Mouse (Mus musculus): ENCODE measurements around the gene Lyst. TPM values are rescaled to one million over a fixed set of nuclear protein-coding genes. Genes with fewer than 3 reads are reported as not detected.
A peak's percentile ranks its signal among the peaks of the same experiment; 100 is the strongest.
"Not testable (repeated sequence)": the region's sequence is repeated elsewhere in the genome, so short reads cannot be mapped to it uniquely, and the experiment has no call there.

Gene Lyst
- polyA plus RNA-seq, 1 experiment from 2014 or later = 4.7 TPM

DNA sequence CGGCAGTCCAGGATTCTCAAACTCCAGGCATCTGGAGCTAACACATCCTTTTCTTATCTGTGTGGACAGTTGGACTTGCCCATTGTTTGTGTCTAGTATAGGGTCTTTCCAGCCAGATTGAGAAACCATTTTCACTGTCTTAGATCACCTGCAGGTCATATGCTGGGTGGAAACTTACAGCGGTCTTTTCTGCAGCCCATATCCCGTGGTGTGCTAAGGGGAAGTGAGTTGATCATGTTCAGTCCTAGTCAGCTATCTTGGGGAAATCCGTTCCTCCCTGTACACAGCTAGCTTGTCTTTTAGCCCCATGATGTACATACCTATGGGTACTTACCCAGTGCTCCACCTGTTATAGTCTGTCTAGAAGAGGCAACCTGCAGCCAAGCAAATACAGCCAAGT is 197.9 kb downstream of the Lyst start:
- no peak overlapping the region for H3K9ac ChIP-seq (replicated peaks)
- H3K36me3 ChIP-seq = no peaks in the 10 kb centered on the region
- no peak overlapping the region for H3K4me2 ChIP-seq (replicated peaks)
- H3K4me3 ChIP-seq = no peak overlapping the region
- H3K27me3 ChIP-seq = peaks cover 37% of the 10 kb centered on the region
- H3K4me1 ChIP-seq = peaks cover 17% of the 10 kb centered on the region
- no peaks in the 10 kb centered on the region for H3K9me3 ChIP-seq
- ATAC-seq (ENCODE audit: low FRiP score, low read depth) = no peak
- WGBS = 91% methylated on average over 4 of the region's 4 CpGs
- H3K27ac ChIP-seq (replicated peaks) = no peak overlapping the region

GRCm38 (mm10) chr13:13791981-13792380 is 201.8 kb downstream of the Lyst start:
- WGBS = 94% methylated on average over 3 of the region's 3 CpGs
- no peak overlapping the region for H3K4me3 ChIP-seq
- no peaks in the 10 kb centered on the region for H3K36me3 ChIP-seq
- no peak overlapping the region for H3K9ac ChIP-seq (replicated peaks)
- H3K27me3 ChIP-seq = peaks cover 2% of the 10 kb centered on the region
- H3K4me1 ChIP-seq = no peaks in the 10 kb centered on the region
- no peaks in the 10 kb centered on the region for H3K9me3 ChIP-seq
- no peak overlapping the region for H3K27ac ChIP-seq (replicated peaks)
- no peak overlapping the region for H3K4me2 ChIP-seq (replicated peaks)
- no peak for ATAC-seq (ENCODE audit: low FRiP score, low read depth)

GRCm38 (mm10) chr13:13795166-13795832 is 205.1 kb downstream of the Lyst start:
- no peak for ATAC-seq (ENCODE audit: low FRiP score, low read depth)
- no peak overlapping the region for H3K27ac ChIP-seq (replicated peaks)
- H3K9ac ChIP-seq (replicated peaks) = no peak overlapping the region
- no peaks in the 10 kb centered on the region for H3K27me3 ChIP-seq
- H3K9me3 ChIP-seq = no peaks in the 10 kb centered on the region
- H3K4me2 ChIP-seq (replicated peaks) = no peak overlapping the region
- WGBS = 31% methylated on average over 5 of the region's 5 CpGs
- H3K4me1 ChIP-seq = no peaks in the 10 kb centered on the region
- H3K4me3 ChIP-seq = no peak overlapping the region
- H3K36me3 ChIP-seq = no peaks in the 10 kb centered on the region

DNA sequence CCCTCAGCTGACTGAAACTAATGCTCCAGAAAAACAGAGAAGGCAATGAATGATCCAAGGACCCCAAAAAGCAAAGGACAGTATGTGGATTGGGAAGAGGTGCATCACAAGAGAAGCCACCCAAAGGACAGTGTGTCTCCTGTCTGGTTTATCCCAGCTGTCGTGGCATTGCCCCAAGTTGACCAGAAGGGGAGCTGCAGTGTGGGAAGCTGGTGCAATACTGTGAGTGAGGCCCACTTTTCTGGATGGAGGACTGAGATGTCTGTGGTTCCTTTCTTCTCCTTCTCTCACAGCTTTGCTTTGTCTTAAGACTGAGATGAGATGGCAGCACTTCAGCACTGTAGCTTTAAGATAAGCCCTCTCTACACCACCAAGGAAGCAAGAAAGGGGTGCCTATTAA is 205.9 kb downstream of the Lyst start:
- Histone ChIP-seq H3K9ac (replicated peaks) (no peak overlapping the region), H3K36me3 (no peaks in the 10 kb centered on the region), H3K4me3 (no peak overlapping the region), H3K4me1 (no peaks in the 10 kb centered on the region), H3K4me2 (replicated peaks) (no peak overlapping the region), H3K27me3 (no peaks in the 10 kb centered on the region), H3K9me3 (no peaks in the 10 kb centered on the region), H3K27ac (replicated peaks) (no peak overlapping the region)
- 74% methylated on average over 1 of the region's 1 CpGs for WGBS
- ATAC-seq (ENCODE audit: low FRiP score, low read depth) = no peak

- H3K4me1 ChIP-seq; H3K9ac ChIP-seq (replicated peaks); H3K4me3 ChIP-seq; H3K27ac ChIP-seq (replicated peaks); H3K36me3 ChIP-seq; H3K9me3 ChIP-seq; H3K27me3 ChIP-seq; ATAC-seq (ENCODE audit: low FRiP score, low read depth); H3K4me2 ChIP-seq (replicated peaks): not testable (repeated sequence)
- WGBS = 94% methylated on average over 12 of the region's 12 CpGs
These were observed 207.6 kb downstream of the Lyst start for GRCm38 (mm10) chr13:13797816-13798215.

DNA sequence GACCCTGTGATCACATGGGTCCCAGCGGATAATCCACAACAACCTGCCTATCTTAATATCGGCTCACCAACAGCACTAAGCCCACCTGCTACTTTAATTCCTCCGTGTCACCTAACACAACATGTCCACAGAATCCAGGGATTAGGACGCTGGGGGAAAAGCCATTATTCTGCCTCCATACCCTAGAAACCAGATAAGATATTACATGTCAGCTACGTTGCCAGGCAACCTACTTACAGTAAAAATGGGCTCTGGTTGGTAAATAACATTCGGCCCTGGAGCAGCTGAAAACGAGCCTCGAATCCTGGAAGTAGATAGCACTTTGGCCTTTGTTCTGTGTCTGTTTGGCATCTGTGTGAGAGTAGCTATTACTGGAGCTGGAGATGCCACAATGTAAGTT is 208.6 kb downstream of the Lyst start:
- no peaks in the 10 kb centered on the region for H3K9me3 ChIP-seq
- no peak for ATAC-seq (ENCODE audit: low FRiP score, low read depth)

GRCm38 (mm10) chr13:13808337-13809132 is 218.3 kb downstream of the Lyst start:
- peak; percentile 36; the same call in 1 of the 2 replicates for ATAC-seq (ENCODE audit: low FRiP score, low read depth)
- no peaks in the 10 kb centered on the region for H3K36me3 ChIP-seq
- no peak overlapping the region for H3K4me2 ChIP-seq (replicated peaks)
- 39% methylated on average over 11 of the region's 11 CpGs for WGBS
- no peaks in the 10 kb centered on the region for H3K27me3 ChIP-seq
- H3K4me3 ChIP-seq = no peak overlapping the region
- H3K9me3 ChIP-seq = no peaks in the 10 kb centered on the region
- no peak overlapping the region for H3K27ac ChIP-seq (replicated peaks)
- H3K4me1 ChIP-seq = no peaks in the 10 kb centered on the region
- H3K9ac ChIP-seq (replicated peaks) = no peak overlapping the region

More for the DNA sequence above, 208.6 kb downstream of the Lyst start:
- no peaks in the 10 kb centered on the region for H3K27me3 ChIP-seq
- no peaks in the 10 kb centered on the region for H3K36me3 ChIP-seq
- 77% methylated on average over 8 of the region's 8 CpGs for WGBS
- H3K4me3 ChIP-seq = no peak overlapping the region
- no peak overlapping the region for H3K4me2 ChIP-seq (replicated peaks)
- H3K4me1 ChIP-seq = no peaks in the 10 kb centered on the region
- H3K27ac ChIP-seq (replicated peaks) = no peak overlapping the region
- H3K9ac ChIP-seq (replicated peaks) = no peak overlapping the region

- no peaks in the 10 kb centered on the region for H3K4me1 ChIP-seq
- H3K4me3 ChIP-seq = no peak overlapping the region
- H3K27ac ChIP-seq (replicated peaks) = no peak overlapping the region
- ATAC-seq (ENCODE audit: low FRiP score, low read depth) = no peak
- no peak overlapping the region for H3K4me2 ChIP-seq (replicated peaks)
- H3K9ac ChIP-seq (replicated peaks) = no peak overlapping the region
- no peaks in the 10 kb centered on the region for H3K9me3 ChIP-seq
- 86% methylated on average over 7 of the region's 7 CpGs for WGBS
- no peaks in the 10 kb centered on the region for H3K36me3 ChIP-seq
- H3K27me3 ChIP-seq = no peaks in the 10 kb centered on the region
These were observed 220.7 kb downstream of the Lyst start for GRCm38 (mm10) chr13:13810885-13811284.

DNA sequence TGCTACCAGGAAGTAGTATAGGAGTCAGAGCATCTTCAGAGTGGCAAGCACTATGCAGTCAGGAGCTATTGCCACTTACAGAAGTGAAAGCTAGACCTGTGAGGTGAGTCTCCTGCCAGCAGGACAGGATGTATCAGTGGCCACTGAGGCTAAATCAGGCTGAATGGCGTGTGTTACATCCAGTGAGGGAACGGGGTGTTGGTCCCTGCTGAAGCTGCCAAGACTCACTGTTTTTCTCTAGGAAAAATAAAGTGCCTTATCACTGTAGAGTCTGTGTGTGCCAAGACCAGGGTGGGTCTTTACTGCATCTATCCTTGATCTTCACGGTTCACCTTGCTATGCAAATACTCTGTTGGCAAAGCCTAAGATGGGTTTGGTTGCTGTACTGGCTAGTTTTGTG is 228.5 kb downstream of the Lyst start:
- Histone ChIP-seq H3K4me3 (no peak overlapping the region), H3K27me3 (no peaks in the 10 kb centered on the region), H3K36me3 (no peaks in the 10 kb centered on the region), H3K4me1 (no peaks in the 10 kb centered on the region), H3K9me3 (no peaks in the 10 kb centered on the region), H3K9ac (replicated peaks) (no peak overlapping the region), H3K27ac (replicated peaks) (no peak overlapping the region), H3K4me2 (replicated peaks) (no peak overlapping the region)
- 83% methylated on average over 3 of the region's 3 CpGs for WGBS
- no peak for ATAC-seq (ENCODE audit: low FRiP score, low read depth)

DNA sequence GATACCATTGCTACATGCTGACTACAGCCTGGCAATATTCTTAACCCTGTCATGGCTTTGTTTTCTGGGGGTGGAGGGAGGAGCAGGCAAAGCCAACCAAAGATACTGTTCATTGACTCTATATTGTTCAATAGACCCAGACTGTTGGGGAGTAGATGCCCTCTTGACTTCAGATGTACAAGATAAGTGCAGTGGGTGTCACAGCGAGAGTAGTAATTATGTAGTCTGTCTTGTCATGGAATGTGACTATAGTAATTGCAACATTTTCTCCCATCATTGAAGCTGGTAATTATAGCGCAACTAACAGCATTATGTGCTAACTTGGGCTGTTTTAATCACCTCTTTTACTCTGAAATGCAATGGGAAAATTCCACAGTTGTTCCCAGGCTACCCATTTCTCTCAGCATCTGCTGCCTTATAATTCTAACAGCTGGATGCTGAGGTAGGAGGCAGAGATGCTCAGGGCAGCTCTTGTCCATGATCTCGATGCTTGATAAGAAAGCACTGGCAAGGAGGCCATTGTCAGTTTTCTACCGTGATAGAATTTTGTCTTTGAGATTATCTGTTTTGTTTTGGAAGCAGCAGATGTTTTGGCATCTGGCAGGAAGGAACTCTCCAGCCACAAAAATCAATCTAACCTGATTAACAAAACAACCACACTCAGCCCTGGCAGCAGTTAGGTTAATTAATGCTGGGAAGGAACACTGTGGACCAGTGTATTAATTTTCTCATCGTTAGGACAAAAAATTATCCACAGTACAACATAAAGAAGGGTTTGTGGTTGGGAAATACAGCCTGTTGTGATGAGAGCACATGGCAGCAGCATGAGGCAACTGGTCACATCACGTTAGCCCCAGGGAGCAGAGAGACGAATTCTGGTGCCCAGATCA is 230.3 kb downstream of the Lyst start:
- Histone ChIP-seq H3K27ac (replicated peaks) (no peak overlapping the region), H3K27me3 (no peaks in the 10 kb centered on the region), H3K36me3 (no peaks in the 10 kb centered on the region), H3K9ac (replicated peaks) (no peak overlapping the region), H3K4me2 (replicated peaks) (no peak overlapping the region), H3K9me3 (no peaks in the 10 kb centered on the region), H3K4me1 (no peaks in the 10 kb centered on the region), H3K4me3 (no peak overlapping the region)
- no peak for ATAC-seq (ENCODE audit: low FRiP score, low read depth)
- WGBS = 82% methylated on average over 7 of the region's 7 CpGs

GRCm38 (mm10) chr13:13824946-13825345 is 234.7 kb downstream of the Lyst start:
- no peaks in the 10 kb centered on the region for H3K9me3 ChIP-seq
- 86% methylated on average over 7 of the region's 7 CpGs for WGBS
- ATAC-seq (ENCODE audit: low FRiP score, low read depth) = no peak

DNA sequence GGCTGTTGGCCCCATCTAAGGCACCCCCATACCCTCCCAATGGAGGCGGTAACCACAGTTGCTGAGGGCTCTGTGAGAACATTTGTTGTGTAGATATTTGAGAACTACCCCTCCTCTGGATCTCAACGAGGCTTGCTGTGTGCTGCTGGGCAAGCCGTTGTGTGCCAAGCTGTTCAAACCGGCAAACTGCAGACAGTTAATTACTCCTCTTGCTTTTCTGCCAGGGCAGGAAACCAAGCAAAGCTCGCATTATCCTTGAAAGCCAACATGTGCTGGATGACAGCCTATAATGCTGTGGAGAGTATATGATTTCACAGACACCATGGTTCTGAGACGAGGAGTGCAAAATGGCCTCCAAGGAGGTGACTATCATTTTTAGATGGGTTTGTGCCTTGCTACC is 236.3 kb downstream of the Lyst start:
- H3K9ac ChIP-seq (replicated peaks) = no peak overlapping the region
- ATAC-seq (ENCODE audit: low FRiP score, low read depth) = no peak
- no peaks in the 10 kb centered on the region for H3K27me3 ChIP-seq
- no peak overlapping the region for H3K27ac ChIP-seq (replicated peaks)
- 89% methylated on average over 6 of the region's 6 CpGs for WGBS
- H3K36me3 ChIP-seq = no peaks in the 10 kb centered on the region
- H3K4me3 ChIP-seq = no peak overlapping the region
- no peaks in the 10 kb centered on the region for H3K9me3 ChIP-seq
- no peak overlapping the region for H3K4me2 ChIP-seq (replicated peaks)
- H3K4me1 ChIP-seq = no peaks in the 10 kb centered on the region

More at GRCm38 (mm10) chr13:13824946-13825345, 234.7 kb downstream of the Lyst start:
- no peaks in the 10 kb centered on the region for H3K36me3 ChIP-seq
- no peak overlapping the region for H3K9ac ChIP-seq (replicated peaks)
- no peaks in the 10 kb centered on the region for H3K4me1 ChIP-seq
- no peak overlapping the region for H3K27ac ChIP-seq (replicated peaks)
- H3K4me3 ChIP-seq = no peak overlapping the region
- no peaks in the 10 kb centered on the region for H3K27me3 ChIP-seq
- no peak overlapping the region for H3K4me2 ChIP-seq (replicated peaks)
